Mouse (Mus musculus): ENCODE data around the gene Gm35315. TPM values are rescaled to one million over a fixed set of nuclear protein-coding genes. Genes with fewer than 3 reads are reported as not detected.
A peak's percentile ranks its signal among the peaks of the same experiment; 100 is the strongest.

Gene Gm35315
- 0.69 and 1.1 TPM in 2 replicates for polyA plus RNA-seq (2014; fragmentation: Nextera tagmentation; extraction: Ambion mirVana)

- Histone ChIP-seq H3K9ac (ENCODE audit: low read length) (peak within 1 kb of the TSS; percentile 37), H3K9me3 (ENCODE audit: control insufficient read depth, low read length) (no peaks in the 10 kb centered on the region), H3K4me1 (replicated peaks; ENCODE audit: control insufficient read depth, insufficient read depth, low read length) (no peaks in the 10 kb centered on the region), H3K4me2 (ENCODE audit: low read length) (peak within 1 kb of the TSS; percentile 49), H3K27me3 (replicated peaks; ENCODE audit: control insufficient read depth, insufficient read depth, low read length) (no peaks in the 10 kb centered on the region), H3K4me3 (ENCODE audit: low read depth, low read length) (peak within 1 kb of the TSS; percentile 42), H3K27ac (ENCODE audit: low read depth) (peak within 1 kb of the TSS; percentile 55), H3K36me3 (ENCODE audit: control insufficient read depth, insufficient read depth, low read length) (no peaks in the 10 kb centered on the region)
- DNase-seq (ENCODE audit: low spot score) (peak; percentile 85), ATAC-seq (replicated peaks; ENCODE audit: low FRiP score, low TSS enrichment, low read depth) (peak; percentile 97)
- 2% methylated on average over 25 of the region's 25 CpGs for WGBS
Measured at GRCm38 (mm10) chr5:110094030-110094846, at the start of gene Gm35315. Gene Gm35315 (minus strand): TSS chr5:110094420.

GRCm38 (mm10) chr5:110143007-110143406, 48.8 kb upstream of the Gm35315 start:
- Histone ChIP-seq H3K27ac (ENCODE audit: low read depth) (no peak overlapping the region), H3K9me3 (ENCODE audit: control insufficient read depth, low read length) (no peaks in the 10 kb centered on the region), H3K4me1 (replicated peaks; ENCODE audit: control insufficient read depth, insufficient read depth, low read length) (no peaks in the 10 kb centered on the region), H3K9ac (ENCODE audit: low read length) (no peak overlapping the region), H3K36me3 (ENCODE audit: control insufficient read depth, insufficient read depth, low read length) (peaks cover 64% of the 10 kb centered on the region), H3K4me3 (ENCODE audit: low read depth, low read length) (no peak overlapping the region), H3K27me3 (replicated peaks; ENCODE audit: control insufficient read depth, insufficient read depth, low read length) (no peaks in the 10 kb centered on the region), H3K4me2 (ENCODE audit: low read length) (no peak overlapping the region)
- DNase-seq (ENCODE audit: low spot score), result no peak
- WGBS, result 87% methylated on average over 5 of the region's 5 CpGs
- ATAC-seq (replicated peaks; ENCODE audit: low FRiP score, low TSS enrichment, low read depth), result no peak

- Histone ChIP-seq H3K4me2 (ENCODE audit: low read length) (no peak overlapping the region), H3K27ac (ENCODE audit: low read depth) (no peak overlapping the region), H3K36me3 (ENCODE audit: control insufficient read depth, insufficient read depth, low read length) (peaks cover 59% of the 10 kb centered on the region), H3K27me3 (replicated peaks; ENCODE audit: control insufficient read depth, insufficient read depth, low read length) (no peaks in the 10 kb centered on the region), H3K9me3 (ENCODE audit: control insufficient read depth, low read length) (no peaks in the 10 kb centered on the region), H3K4me3 (ENCODE audit: low read depth, low read length) (no peak overlapping the region), H3K9ac (ENCODE audit: low read length) (no peak overlapping the region), H3K4me1 (replicated peaks; ENCODE audit: control insufficient read depth, insufficient read depth, low read length) (no peaks in the 10 kb centered on the region)
- 94% methylated on average over 2 of the region's 2 CpGs for WGBS
- no peak for ATAC-seq (replicated peaks; ENCODE audit: low FRiP score, low TSS enrichment, low read depth)
- DNase-seq (ENCODE audit: low spot score), result no peak
Measured at GRCm38 (mm10) chr5:110142309-110142708, 48.1 kb upstream of the Gm35315 start.

- Histone ChIP-seq H3K4me3 (ENCODE audit: low read depth, low read length) (no peak overlapping the region), H3K36me3 (ENCODE audit: control insufficient read depth, insufficient read depth, low read length) (peaks cover 44% of the 10 kb centered on the region), H3K9ac (ENCODE audit: low read length) (no peak overlapping the region), H3K4me1 (replicated peaks; ENCODE audit: control insufficient read depth, insufficient read depth, low read length) (no peaks in the 10 kb centered on the region), H3K27me3 (replicated peaks; ENCODE audit: control insufficient read depth, insufficient read depth, low read length) (no peaks in the 10 kb centered on the region), H3K9me3 (ENCODE audit: control insufficient read depth, low read length) (no peaks in the 10 kb centered on the region), H3K4me2 (ENCODE audit: low read length) (no peak overlapping the region), H3K27ac (ENCODE audit: low read depth) (no peak overlapping the region)
- no peak for DNase-seq (ENCODE audit: low spot score)
- no peak for ATAC-seq (replicated peaks; ENCODE audit: low FRiP score, low TSS enrichment, low read depth)
- WGBS, result 88% methylated on average over 7 of the region's 7 CpGs
Measured at GRCm38 (mm10) chr5:110140424-110140823, 46.2 kb upstream of the Gm35315 start.

- Histone ChIP-seq H3K9me3 (ENCODE audit: control insufficient read depth, low read length) (0 out of 2 replicates have a peak, but pooled peaks cover 6% of the 10 kb centered on the region), H3K36me3 (ENCODE audit: control insufficient read depth, insufficient read depth, low read length) (peaks cover 35% of the 10 kb centered on the region), H3K4me1 (replicated peaks; ENCODE audit: control insufficient read depth, insufficient read depth, low read length) (no peaks in the 10 kb centered on the region), H3K27ac (ENCODE audit: low read depth) (no peak overlapping the region), H3K27me3 (replicated peaks; ENCODE audit: control insufficient read depth, insufficient read depth, low read length) (no peaks in the 10 kb centered on the region), H3K9ac (ENCODE audit: low read length) (no peak overlapping the region), H3K4me3 (ENCODE audit: low read depth, low read length) (no peak overlapping the region), H3K4me2 (ENCODE audit: low read length) (no peak overlapping the region)
- WGBS, result 95% methylated on average over 3 of the region's 3 CpGs
- ATAC-seq (replicated peaks; ENCODE audit: low FRiP score, low TSS enrichment, low read depth), result no peak
- DNase-seq (ENCODE audit: low spot score), result no peak
Measured at GRCm38 (mm10) chr5:110139325-110139724, 45.1 kb upstream of the Gm35315 start.

GRCm38 (mm10) chr5:110137816-110138215, 43.6 kb upstream of the Gm35315 start:
- no peak overlapping the region for H3K4me2 ChIP-seq (ENCODE audit: low read length)
- H3K9ac ChIP-seq (ENCODE audit: low read length), result no peak overlapping the region
- no peak overlapping the region for H3K27ac ChIP-seq (ENCODE audit: low read depth)
- 0 out of 2 replicates have a peak, but pooled peaks cover 6% of the 10 kb centered on the region for H3K9me3 ChIP-seq (ENCODE audit: control insufficient read depth, low read length)
- no peaks in the 10 kb centered on the region for H3K4me1 ChIP-seq (replicated peaks; ENCODE audit: control insufficient read depth, insufficient read depth, low read length)
- H3K27me3 ChIP-seq (replicated peaks; ENCODE audit: control insufficient read depth, insufficient read depth, low read length), result no peaks in the 10 kb centered on the region
- H3K4me3 ChIP-seq (ENCODE audit: low read depth, low read length), result no peak overlapping the region
- H3K36me3 ChIP-seq (ENCODE audit: control insufficient read depth, insufficient read depth, low read length), result peaks cover 23% of the 10 kb centered on the region
- WGBS, result 94% methylated on average over 3 of the region's 3 CpGs
- DNase-seq (ENCODE audit: low spot score), result no peak
- ATAC-seq (replicated peaks; ENCODE audit: low FRiP score, low TSS enrichment, low read depth), result no peak

- peak overlapping the region; percentile 74 for H3K9ac ChIP-seq (ENCODE audit: low read length)
- DNase-seq (ENCODE audit: low spot score), result no peak
- 6% methylated on average over 18 of the region's 18 CpGs for WGBS
Measured at GRCm38 (mm10) chr5:110136087-110136464, 41.9 kb upstream of the Gm35315 start.

GRCm38 (mm10) chr5:110135293-110136086, 41.3 kb upstream of the Gm35315 start, which contains the start of gene Chfr:
Gene Chfr (plus strand): TSS chr5:110135842.
- Histone ChIP-seq H3K27me3 (replicated peaks; ENCODE audit: control insufficient read depth, insufficient read depth, low read length) (no peaks in the 10 kb centered on the region), H3K4me1 (replicated peaks; ENCODE audit: control insufficient read depth, insufficient read depth, low read length) (no peaks in the 10 kb centered on the region), H3K4me3 (ENCODE audit: low read depth, low read length) (peak within 1 kb of the TSS; percentile 80), H3K9ac (ENCODE audit: low read length) (peak within 1 kb of the TSS; percentile 74), H3K4me2 (ENCODE audit: low read length) (peak within 1 kb of the TSS; percentile 77), H3K9me3 (ENCODE audit: control insufficient read depth, low read length) (0 out of 2 replicates have a peak, but pooled peaks cover 9% of the 10 kb centered on the region), H3K27ac (ENCODE audit: low read depth) (peak within 1 kb of the TSS; percentile 38; the same call in 1 of the 2 replicates), H3K36me3 (ENCODE audit: control insufficient read depth, insufficient read depth, low read length) (peaks cover 13% of the 10 kb centered on the region)
- WGBS, result 4% methylated on average over 46 of the region's 46 CpGs
- peak; percentile 99 for ATAC-seq (replicated peaks; ENCODE audit: low FRiP score, low TSS enrichment, low read depth)
- DNase-seq (ENCODE audit: low spot score), result peak; percentile 98

More at GRCm38 (mm10) chr5:110136087-110136464, 41.9 kb upstream of the Gm35315 start:
- Histone ChIP-seq H3K4me3 (ENCODE audit: low read depth, low read length) (peak overlapping the region; percentile 80), H3K4me2 (ENCODE audit: low read length) (peak overlapping the region; percentile 77), H3K27ac (ENCODE audit: low read depth) (peak overlapping the region; percentile 38; the same call in 1 of the 2 replicates), H3K36me3 (ENCODE audit: control insufficient read depth, insufficient read depth, low read length) (peaks cover 17% of the 10 kb centered on the region), H3K27me3 (replicated peaks; ENCODE audit: control insufficient read depth, insufficient read depth, low read length) (no peaks in the 10 kb centered on the region), H3K9me3 (ENCODE audit: control insufficient read depth, low read length) (0 out of 2 replicates have a peak, but pooled peaks cover 6% of the 10 kb centered on the region), H3K4me1 (replicated peaks; ENCODE audit: control insufficient read depth, insufficient read depth, low read length) (no peaks in the 10 kb centered on the region)
- peak; percentile 42 for ATAC-seq (replicated peaks; ENCODE audit: low FRiP score, low TSS enrichment, low read depth)
